Mouse (Mus musculus): ENCODE data around the gene Rerg. TPM values are rescaled to one million over a fixed set of nuclear protein-coding genes. Genes with fewer than 3 reads are reported as not detected.
A peak's percentile ranks its signal among the peaks of the same experiment; 100 is the strongest.

Gene Rerg
- polyA plus RNA-seq, 1 experiment from 2014 or later, result 11.6 TPM

DNA sequence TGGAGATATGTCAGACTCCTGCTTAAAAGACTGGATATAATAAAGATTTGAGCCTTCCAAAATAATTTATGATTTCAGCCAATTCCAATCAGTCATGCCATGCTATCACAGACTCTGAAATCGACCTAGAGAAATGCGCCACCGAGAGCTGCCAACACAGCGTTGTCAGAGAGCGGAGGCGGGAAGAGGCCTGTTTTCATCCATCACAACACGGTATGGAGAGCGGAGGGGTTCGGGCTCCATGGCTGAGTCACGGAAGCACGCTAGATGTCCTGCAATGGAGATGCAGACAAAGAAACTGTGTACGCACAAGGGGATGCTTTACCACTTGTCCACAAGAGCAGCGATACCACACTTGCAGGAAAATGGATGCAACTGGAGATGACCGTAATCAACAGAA, 105.5 kb downstream of the Rerg start:
- no peak overlapping the region for H3K9ac ChIP-seq (ENCODE audit: low read depth, low read length)
- no peak overlapping the region for H3K4me3 ChIP-seq (ENCODE audit: low read depth, low read length)
- TF ChIP-seq CTCF (IDR thresholded peaks at IDR 0.05; ENCODE audit: low read depth), result no peak
- no peaks in the 10 kb centered on the region for H3K36me3 ChIP-seq (ENCODE audit: control insufficient read depth, insufficient read depth)
- no peaks in the 10 kb centered on the region for H3K27me3 ChIP-seq (replicated peaks; ENCODE audit: control insufficient read depth, insufficient read depth, low read length)
- H3K4me1 ChIP-seq (replicated peaks; ENCODE audit: control insufficient read depth, insufficient read depth, low read length), result 0 out of 2 replicates have a peak, but pooled peaks cover 7% of the 10 kb centered on the region
- ATAC-seq, result no peak
- WGBS, result 95% methylated on average over 14 of the region's 14 CpGs
- H3K4me2 ChIP-seq (replicated peaks; ENCODE audit: low read depth), result no peak overlapping the region
- H3K9me3 ChIP-seq (ENCODE audit: control insufficient read depth), result no peaks in the 10 kb centered on the region
- no peak overlapping the region for H3K27ac ChIP-seq (ENCODE audit: low read depth, low read length)

DNA sequence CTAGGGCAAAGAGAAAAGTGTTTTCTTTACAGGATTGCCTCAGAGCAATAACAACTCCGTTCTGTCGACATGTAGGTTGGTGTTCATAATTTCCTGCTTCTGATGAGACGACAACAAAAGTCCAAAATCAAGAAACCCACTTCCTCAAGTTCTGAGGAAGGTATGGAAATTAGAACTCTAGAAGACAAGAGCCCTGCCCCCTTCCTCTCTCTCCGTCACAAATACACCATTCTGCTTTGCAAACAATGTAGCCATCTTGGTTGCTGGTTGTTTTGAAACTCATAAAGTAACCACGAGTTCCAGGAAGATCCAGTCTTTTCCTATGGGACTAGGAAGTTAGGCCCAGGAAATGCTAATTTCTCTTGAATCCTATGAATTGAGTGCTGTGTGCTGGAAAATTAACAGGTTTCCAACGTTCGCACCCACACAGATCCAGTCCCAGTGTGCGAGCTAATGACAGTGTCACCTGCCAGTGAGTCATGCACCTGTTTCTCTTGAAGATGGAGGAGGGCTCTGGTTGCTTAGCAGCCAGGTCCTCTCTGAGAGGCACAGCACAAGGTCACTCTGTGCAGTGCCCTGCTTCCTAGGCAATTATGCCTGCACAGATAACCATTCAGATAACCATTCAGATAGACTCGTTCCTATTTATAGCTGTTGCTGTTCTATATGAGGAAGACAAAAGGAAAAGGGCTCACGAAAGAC, 106.9 kb downstream of the Rerg start:
- Histone ChIP-seq H3K27ac (ENCODE audit: low read depth, low read length) (peak overlapping the region; percentile 50), H3K4me1 (replicated peaks; ENCODE audit: control insufficient read depth, insufficient read depth, low read length) (0 out of 2 replicates have a peak, but pooled peaks cover 7% of the 10 kb centered on the region), H3K27me3 (replicated peaks; ENCODE audit: control insufficient read depth, insufficient read depth, low read length) (no peaks in the 10 kb centered on the region), H3K9me3 (ENCODE audit: control insufficient read depth) (no peaks in the 10 kb centered on the region), H3K9ac (ENCODE audit: low read depth, low read length) (no peak overlapping the region), H3K4me3 (ENCODE audit: low read depth, low read length) (no peak overlapping the region), H3K36me3 (ENCODE audit: control insufficient read depth, insufficient read depth) (no peaks in the 10 kb centered on the region), H3K4me2 (replicated peaks; ENCODE audit: low read depth) (peak overlapping the region; percentile 35; the same call in 1 of the 2 replicates)
- peak; percentile 97 for ATAC-seq
- no peak for TF ChIP-seq CTCF (IDR thresholded peaks at IDR 0.05; ENCODE audit: low read depth)
- WGBS, result 34% methylated on average over 10 of the region's 10 CpGs

GRCm38 (mm10) chr6:137061880-137062531, 108.3 kb downstream of the Rerg start:
- no peaks in the 10 kb centered on the region for H3K9me3 ChIP-seq (ENCODE audit: control insufficient read depth)
- H3K36me3 ChIP-seq (ENCODE audit: control insufficient read depth, insufficient read depth), result no peaks in the 10 kb centered on the region
- 87% methylated on average over 18 of the region's 18 CpGs for WGBS
- H3K27ac ChIP-seq (ENCODE audit: low read depth, low read length), result no peak overlapping the region
- no peak overlapping the region for H3K9ac ChIP-seq (ENCODE audit: low read depth, low read length)
- no peak overlapping the region for H3K4me3 ChIP-seq (ENCODE audit: low read depth, low read length)
- no peaks in the 10 kb centered on the region for H3K27me3 ChIP-seq (replicated peaks; ENCODE audit: control insufficient read depth, insufficient read depth, low read length)
- H3K4me2 ChIP-seq (replicated peaks; ENCODE audit: low read depth), result no peak overlapping the region
- no peak for ATAC-seq
- 0 out of 2 replicates have a peak, but pooled peaks cover 7% of the 10 kb centered on the region for H3K4me1 ChIP-seq (replicated peaks; ENCODE audit: control insufficient read depth, insufficient read depth, low read length)
- TF ChIP-seq CTCF (IDR thresholded peaks at IDR 0.05; ENCODE audit: low read depth), result no peak

DNA sequence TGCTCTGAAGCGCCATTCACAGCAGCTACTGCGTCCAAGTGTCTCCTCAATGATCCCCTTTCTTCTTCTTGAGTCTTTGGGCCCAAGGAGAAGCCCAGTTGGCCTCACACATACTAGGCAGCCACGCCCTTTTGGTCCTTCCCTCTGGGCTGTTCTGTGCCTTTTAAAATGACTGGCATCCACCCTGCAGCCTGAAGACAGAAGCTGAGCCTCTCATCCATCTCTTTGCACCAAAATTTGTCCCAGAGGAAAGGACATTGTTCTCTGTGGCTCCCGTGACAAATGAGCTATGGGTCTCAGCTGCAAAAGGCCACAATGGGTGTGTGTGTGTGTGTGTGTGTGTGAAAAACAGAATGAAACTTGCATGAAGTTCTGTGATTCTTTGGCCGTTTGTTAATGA, 109.7 kb downstream of the Rerg start:
- Histone ChIP-seq H3K9me3 (ENCODE audit: control insufficient read depth) (no peaks in the 10 kb centered on the region), H3K4me1 (replicated peaks; ENCODE audit: control insufficient read depth, insufficient read depth, low read length) (0 out of 2 replicates have a peak, but pooled peaks cover 7% of the 10 kb centered on the region), H3K4me3 (ENCODE audit: low read depth, low read length) (no peak overlapping the region), H3K36me3 (ENCODE audit: control insufficient read depth, insufficient read depth) (no peaks in the 10 kb centered on the region), H3K27ac (ENCODE audit: low read depth, low read length) (no peak overlapping the region), H3K27me3 (replicated peaks; ENCODE audit: control insufficient read depth, insufficient read depth, low read length) (no peaks in the 10 kb centered on the region), H3K4me2 (replicated peaks; ENCODE audit: low read depth) (no peak overlapping the region), H3K9ac (ENCODE audit: low read depth, low read length) (no peak overlapping the region)
- no peak for ATAC-seq
- WGBS, result 81% methylated on average over 5 of the region's 5 CpGs
- no peak for TF ChIP-seq CTCF (IDR thresholded peaks at IDR 0.05; ENCODE audit: low read depth)

DNA sequence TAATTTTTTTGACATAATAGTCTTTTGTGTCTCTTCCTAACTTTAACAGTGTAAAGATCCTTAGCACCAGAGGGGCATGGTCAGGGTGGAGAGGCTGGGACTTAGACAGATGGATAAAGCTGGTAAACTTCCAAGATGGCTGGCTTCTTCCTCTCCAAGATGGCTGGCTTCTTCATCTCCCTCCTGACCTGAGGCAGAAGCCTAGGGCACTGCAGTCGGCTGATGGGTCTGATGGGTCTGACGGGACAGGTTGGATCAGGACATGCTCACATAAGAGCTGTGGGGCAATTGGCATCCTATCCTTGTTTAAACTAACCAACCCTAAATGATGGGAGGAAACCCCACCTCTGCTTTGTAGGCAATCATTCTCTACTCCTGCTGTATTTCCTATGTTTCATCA, 112.0 kb downstream of the Rerg start:
- 73% methylated on average over 2 of the region's 2 CpGs for WGBS
- TF ChIP-seq CTCF (IDR thresholded peaks at IDR 0.05; ENCODE audit: low read depth), result no peak
- Histone ChIP-seq H3K4me2 (replicated peaks; ENCODE audit: low read depth) (no peak overlapping the region), H3K9me3 (ENCODE audit: control insufficient read depth) (no peaks in the 10 kb centered on the region), H3K9ac (ENCODE audit: low read depth, low read length) (no peak overlapping the region), H3K4me1 (replicated peaks; ENCODE audit: control insufficient read depth, insufficient read depth, low read length) (0 out of 2 replicates have a peak, but pooled peaks cover 5% of the 10 kb centered on the region), H3K4me3 (ENCODE audit: low read depth, low read length) (no peak overlapping the region), H3K36me3 (ENCODE audit: control insufficient read depth, insufficient read depth) (no peaks in the 10 kb centered on the region), H3K27ac (ENCODE audit: low read depth, low read length) (no peak overlapping the region), H3K27me3 (replicated peaks; ENCODE audit: control insufficient read depth, insufficient read depth, low read length) (no peaks in the 10 kb centered on the region)
- ATAC-seq, result no peak

- Histone ChIP-seq H3K27me3 (replicated peaks; ENCODE audit: control insufficient read depth, insufficient read depth, low read length) (no peaks in the 10 kb centered on the region), H3K4me3 (ENCODE audit: low read depth, low read length) (no peak overlapping the region), H3K4me1 (replicated peaks; ENCODE audit: control insufficient read depth, insufficient read depth, low read length) (no peaks in the 10 kb centered on the region), H3K27ac (ENCODE audit: low read depth, low read length) (no peak overlapping the region), H3K36me3 (ENCODE audit: control insufficient read depth, insufficient read depth) (no peaks in the 10 kb centered on the region), H3K9me3 (ENCODE audit: control insufficient read depth) (peaks cover 7% of the 10 kb centered on the region; the same call in 1 of the 2 replicates), H3K4me2 (replicated peaks; ENCODE audit: low read depth) (no peak overlapping the region), H3K9ac (ENCODE audit: low read depth, low read length) (no peak overlapping the region)
- TF ChIP-seq CTCF (IDR thresholded peaks at IDR 0.05; ENCODE audit: low read depth), result no peak
- 74% methylated on average over 2 of the region's 2 CpGs for WGBS
- ATAC-seq, result no peak
Observed at GRCm38 (mm10) chr6:137054073-137054472, 116.2 kb downstream of the Rerg start.

Measured in intestine, postnatal 0 days (tissue).